Mouse (Mus musculus) ZHBTc4 (cell line): ENCODE data around the gene Fig4.

Experiments used
- DNase-seq: peaks from one replicate; pipeline ENCODE4 v3.0.0-alpha.2; 2011; ENCODE audit warnings: low read depth, low spot score

Fig4 gene

GRCm38 (mm10) chr10:41302689-41303431 is at the start of gene Fig4:
Gene Fig4 (minus strand): TSS chr10:41303260.
- DNase-seq, result peak; percentile 95

- no peak for DNase-seq
These were observed 38.3 kb upstream of the Fig4 start for GRCm38 (mm10) chr10:41341346-41341745.

- no peak for DNase-seq
These were observed 29.5 kb upstream of the Fig4 start for GRCm38 (mm10) chr10:41332533-41333043.

- no peak for DNase-seq
These were observed 12.8 kb upstream of the Fig4 start for GRCm38 (mm10) chr10:41315866-41316265.

- no peak for DNase-seq
These were observed 5.1 kb upstream of the Fig4 start for GRCm38 (mm10) chr10:41308205-41308604.

- DNase-seq, result no peak
These were observed 1.9 kb upstream of the Fig4 start for GRCm38 (mm10) chr10:41304961-41305455.

GRCm38 (mm10) chr10:41303639-41304444 is 782 bp upstream of the Fig4 start, which contains the start of gene Ak9:
Gene Ak9 (plus strand): TSS chr10:41303980.
- DNase-seq, result peak; percentile 94

GRCm38 (mm10) chr10:41300161-41300560 is 2.9 kb downstream of the Fig4 start:
- DNase-seq, result peak; percentile 46

- peak; percentile 77 for DNase-seq
These were observed 7.9 kb downstream of the Fig4 start for GRCm38 (mm10) chr10:41295145-41295544.

- DNase-seq, result no peak
These were observed 8.3 kb downstream of the Fig4 start for GRCm38 (mm10) chr10:41294734-41295133.

- peak; percentile 75 for DNase-seq
These were observed 10.0 kb downstream of the Fig4 start for GRCm38 (mm10) chr10:41293019-41293418.

- no peak for DNase-seq
These were observed 12.0 kb downstream of the Fig4 start for GRCm38 (mm10) chr10:41291021-41291420.

GRCm38 (mm10) chr10:41288771-41289415 is 14.2 kb downstream of the Fig4 start:
- DNase-seq, result peak; percentile 93

GRCm38 (mm10) chr10:41288074-41288473 is 15.0 kb downstream of the Fig4 start:
- no peak for DNase-seq

GRCm38 (mm10) chr10:41287618-41288017 is 15.4 kb downstream of the Fig4 start:
- no peak for DNase-seq

- no peak for DNase-seq
These were observed 21.0 kb downstream of the Fig4 start for GRCm38 (mm10) chr10:41282086-41282485.

GRCm38 (mm10) chr10:41280796-41281195 is 22.3 kb downstream of the Fig4 start:
- DNase-seq, result no peak

GRCm38 (mm10) chr10:41280177-41280576 is 22.9 kb downstream of the Fig4 start:
- no peak for DNase-seq

- DNase-seq, result no peak
These were observed 24.3 kb downstream of the Fig4 start for GRCm38 (mm10) chr10:41278808-41279207.

GRCm38 (mm10) chr10:41274871-41275270 is 28.2 kb downstream of the Fig4 start:
- no peak for DNase-seq

GRCm38 (mm10) chr10:41271860-41272259 is 31.2 kb downstream of the Fig4 start:
- DNase-seq, result peak; percentile 64

GRCm38 (mm10) chr10:41261889-41262288 is 41.2 kb downstream of the Fig4 start:
- no peak for DNase-seq
